Mouse (Mus musculus) heart, postnatal 14 days (tissue): ENCODE data around the gene Matn3. TPM values are rescaled to one million over a fixed set of nuclear protein-coding genes. Genes with fewer than 3 reads are reported as not detected.

Source experiments
- DNase-seq, 2 experiments: peaks; one replicate each; pipeline ENCODE4 v3.0.0; 2021 to 2022
- intact Hi-C: fragments of 180-260 bp; cut with DNase I; formaldehyde crosslinking; loops from one replicate; pipeline ENCODE4 v1.15.1; 2025
- long read RNA-seq, 2 experiments: library from polyadenylated mRNA; stranded (forward); transcript quantifications; one replicate each; pipeline ENCODE4 v2.0.0; 2021
- total RNA-seq, 2 experiments: library from RNA; stranded (reverse); gene quantifications; 2 replicates each; pipeline ENCODE4 v1.2.3; 2021

Matn3 gene
- not detected for total RNA-seq
- long read RNA-seq, experiment 1, partial matches to known transcripts, result 0 of 1 reads
- long read RNA-seq, experiment 1, other reads (novel, unspliced or antisense), result 0 of 1 reads
- long read RNA-seq, experiment 2, result 0 reads

DNA sequence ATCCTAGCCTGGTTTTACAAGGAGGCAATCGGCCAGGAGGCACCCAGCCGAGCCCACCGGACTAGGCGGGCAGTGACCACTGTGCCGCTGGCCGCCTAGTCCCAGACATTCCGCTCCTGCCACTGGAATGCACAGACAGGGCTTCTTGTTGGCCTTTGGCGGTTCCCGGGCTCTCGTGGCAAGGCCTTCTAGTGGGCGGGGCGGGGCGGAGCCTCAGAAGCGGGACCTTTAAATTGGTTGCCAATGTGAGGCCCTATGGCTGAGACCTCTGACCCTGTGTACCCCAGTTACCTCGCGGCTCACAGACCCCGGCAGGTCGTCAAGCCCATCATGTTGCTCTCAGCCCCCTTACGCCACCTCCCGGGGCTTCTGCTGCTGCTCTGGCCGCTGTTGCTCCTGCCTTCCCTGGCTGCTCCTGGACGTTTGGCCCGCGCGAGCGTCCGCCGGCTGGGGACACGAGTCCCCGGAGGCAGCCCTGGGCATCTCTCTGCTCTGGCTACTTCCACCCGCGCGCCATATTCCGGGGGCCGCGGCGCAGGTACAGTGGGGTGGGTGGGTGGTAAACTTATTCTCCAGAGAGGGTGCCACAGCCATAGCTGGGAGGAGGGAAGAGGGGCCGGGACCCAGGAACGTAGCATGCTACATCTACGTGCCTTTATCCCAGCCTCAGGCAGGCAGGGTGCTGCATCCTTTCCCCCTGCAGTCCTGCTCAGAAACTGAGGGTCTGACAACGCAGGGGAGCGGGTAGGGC lies at the start of gene Matn3:
TSS of gene Matn3 (plus strand) at position 216 of the 751 bp plus-strand sequence.
- intact Hi-C loops, result loop anchor here (2.0 kb wide), 1 partner anchor 59 kb away; no protein-coding TSS in a partner anchor
- peak; percentile 75 to 80 for DNase-seq

GRCm38 (mm10) chr12:8898879-8899785 lies 48.6 kb upstream of the Matn3 start:
- intact Hi-C loops, result no loop called here

GRCm38 (mm10) chr12:8900107-8900698 lies 47.5 kb upstream of the Matn3 start:
- DNase-seq, result no peak
- intact Hi-C loops, result no loop called here

More at GRCm38 (mm10) chr12:8898879-8899785, 48.6 kb upstream of the Matn3 start:
- no peak for DNase-seq

DNA sequence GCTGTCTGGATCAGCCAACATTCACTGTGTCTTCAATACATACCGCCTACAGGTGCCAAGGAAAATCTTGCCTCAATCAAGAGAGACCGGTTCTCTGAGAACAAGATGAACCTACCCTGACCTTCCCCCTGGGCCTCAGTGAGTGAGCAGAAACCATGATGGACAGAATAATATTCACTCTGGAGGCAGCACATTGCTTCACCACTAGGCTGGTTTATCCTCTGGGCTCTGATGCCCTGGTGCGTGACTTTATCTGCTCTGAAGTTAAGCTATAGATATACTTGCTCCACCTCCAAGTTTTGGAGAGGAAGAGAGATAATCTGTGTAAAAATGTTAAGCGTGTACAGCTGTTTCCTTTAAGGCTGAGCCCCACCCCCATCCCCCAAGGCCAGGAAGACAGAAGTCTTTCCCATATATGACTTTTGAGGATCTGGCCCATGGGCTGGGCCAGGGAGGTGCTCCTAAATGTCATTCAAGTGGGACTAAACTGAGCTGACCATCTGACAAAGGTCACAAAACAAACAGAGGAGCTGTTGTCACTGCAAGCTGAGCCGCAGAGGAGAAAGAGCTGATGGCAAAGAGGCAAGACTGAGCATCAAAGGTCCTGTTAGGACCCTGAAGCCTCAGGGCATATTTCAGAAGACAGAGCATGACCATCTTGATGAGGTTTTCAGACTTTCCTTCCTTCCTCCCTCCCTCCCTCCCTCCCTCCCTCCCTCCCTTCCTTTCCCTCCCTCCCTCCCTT lies 46.6 kb upstream of the Matn3 start:
- no peak for DNase-seq
- intact Hi-C loops, result no loop called here

DNA sequence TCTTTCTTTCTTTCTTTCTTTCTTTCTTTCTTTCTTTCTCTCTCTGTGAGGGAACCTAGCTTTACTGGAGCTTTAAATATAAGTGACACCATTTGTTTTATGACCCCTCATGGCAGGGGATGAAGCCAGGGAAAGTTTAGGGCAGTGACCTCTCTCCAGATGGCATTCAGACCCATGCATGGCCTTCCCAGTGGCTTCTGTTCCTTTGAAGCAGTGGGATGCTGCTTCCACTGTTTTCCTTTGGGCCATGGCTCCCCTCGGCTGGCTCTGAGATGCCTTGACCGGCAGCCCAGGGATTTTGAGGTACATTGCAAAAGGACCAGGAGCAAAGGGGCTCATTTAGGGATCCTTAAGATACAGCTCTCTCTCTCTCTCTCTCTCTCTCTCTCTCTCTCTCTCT lies 45.8 kb upstream of the Matn3 start:
- intact Hi-C loops, result no loop called here

DNA sequence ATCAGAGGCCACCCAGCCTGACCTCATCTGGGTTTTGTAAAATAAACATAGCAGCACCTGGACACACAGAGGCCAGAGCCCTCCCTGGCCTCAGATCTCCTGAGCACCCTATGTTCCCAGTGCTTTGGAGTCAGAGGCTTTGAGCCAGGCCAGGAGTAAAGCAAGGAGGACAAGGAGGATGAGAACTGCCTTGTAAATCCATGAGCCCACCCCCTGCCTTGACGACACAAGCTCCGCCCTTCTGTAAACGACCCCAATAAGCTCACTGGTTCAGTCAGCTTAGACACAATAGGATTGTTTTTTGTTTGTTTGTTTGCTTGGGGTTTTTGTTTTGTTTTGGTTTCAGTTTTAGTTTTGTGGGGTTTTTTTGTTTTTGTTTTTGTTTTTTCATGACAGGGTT lies 45.2 kb upstream of the Matn3 start:
- intact Hi-C loops, result no loop called here
- no peak for DNase-seq

More for the DNA sequence above, 45.8 kb upstream of the Matn3 start:
- no peak for DNase-seq

- intact Hi-C loops, result no loop called here
- DNase-seq, result peak; percentile 48 to 63
Measured at GRCm38 (mm10) chr12:8912860-8913685, 34.7 kb upstream of the Matn3 start.

- intact Hi-C loops, result no loop called here
Measured at GRCm38 (mm10) chr12:8913701-8914340, 33.9 kb upstream of the Matn3 start.

GRCm38 (mm10) chr12:8916378-8916777 lies 31.4 kb upstream of the Matn3 start:
- intact Hi-C loops, result no loop called here
- DNase-seq, result peak; percentile 63 to 74

More at GRCm38 (mm10) chr12:8913701-8914340, 33.9 kb upstream of the Matn3 start:
- no peak for DNase-seq

GRCm38 (mm10) chr12:8919231-8919630 lies 28.5 kb upstream of the Matn3 start:
- intact Hi-C loops, result no loop called here
- no peak for DNase-seq

GRCm38 (mm10) chr12:8920996-8921393 lies 26.7 kb upstream of the Matn3 start:
- no peak for DNase-seq
- intact Hi-C loops, result loop anchor here (5.0 kb wide), 1 partner anchor 34 kb away; no protein-coding TSS in a partner anchor

DNA sequence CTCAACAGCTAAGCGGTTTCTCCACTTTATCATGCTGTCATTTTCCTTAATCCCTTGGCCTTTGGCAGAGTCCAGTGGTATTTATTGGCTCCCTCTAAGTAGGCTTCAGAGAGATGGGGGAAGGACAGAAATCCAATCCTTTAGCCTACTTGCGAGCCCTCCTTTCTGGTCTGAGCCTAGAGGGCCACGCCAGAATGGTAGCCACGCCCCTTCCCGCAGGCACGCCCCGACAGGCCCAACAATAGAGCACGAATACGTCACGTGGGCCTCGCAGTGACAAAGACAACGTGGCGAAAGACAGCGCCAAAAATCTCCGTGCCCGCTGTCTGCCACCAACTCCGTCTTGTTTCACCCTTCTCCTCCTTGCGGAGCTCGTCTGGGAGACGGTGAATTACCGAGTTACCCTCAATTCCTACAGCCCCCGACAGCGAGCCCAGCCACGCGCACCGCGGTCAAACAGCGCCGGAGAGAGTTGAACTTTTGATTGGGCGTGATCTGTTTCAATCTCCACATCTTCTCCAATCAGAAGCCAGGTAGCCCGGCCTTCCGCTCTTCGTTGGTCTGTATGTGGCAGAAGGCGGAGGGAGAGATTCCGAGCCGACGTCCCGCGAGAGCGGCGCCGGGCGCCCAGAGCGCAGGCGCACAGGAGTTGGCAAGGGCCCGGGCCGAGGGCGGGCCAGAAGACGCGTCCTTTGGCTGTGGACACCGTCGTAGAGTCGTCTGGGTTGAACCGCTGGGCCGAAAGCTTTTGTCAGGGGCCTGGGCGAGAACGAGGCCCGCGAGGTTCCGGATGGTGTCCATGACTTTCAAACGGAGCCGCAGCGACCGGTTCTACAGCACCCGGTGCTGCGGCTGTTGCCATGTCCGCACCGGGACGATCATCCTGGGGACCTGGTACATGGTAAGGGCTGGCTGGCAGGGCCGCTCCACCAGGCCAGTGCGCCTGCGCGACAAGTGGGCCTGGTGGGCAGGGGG lies 26.0 kb upstream of the Matn3 start, which contains the start of gene Laptm4a:
TSS of gene Laptm4a (plus strand) at position 271 of the 975 bp plus-strand sequence.
- intact Hi-C loops, result loop anchor here (5.0 kb wide), 1 partner anchor 34 kb away; no protein-coding TSS in a partner anchor
- peak; percentile 99 to 100 for DNase-seq

DNA sequence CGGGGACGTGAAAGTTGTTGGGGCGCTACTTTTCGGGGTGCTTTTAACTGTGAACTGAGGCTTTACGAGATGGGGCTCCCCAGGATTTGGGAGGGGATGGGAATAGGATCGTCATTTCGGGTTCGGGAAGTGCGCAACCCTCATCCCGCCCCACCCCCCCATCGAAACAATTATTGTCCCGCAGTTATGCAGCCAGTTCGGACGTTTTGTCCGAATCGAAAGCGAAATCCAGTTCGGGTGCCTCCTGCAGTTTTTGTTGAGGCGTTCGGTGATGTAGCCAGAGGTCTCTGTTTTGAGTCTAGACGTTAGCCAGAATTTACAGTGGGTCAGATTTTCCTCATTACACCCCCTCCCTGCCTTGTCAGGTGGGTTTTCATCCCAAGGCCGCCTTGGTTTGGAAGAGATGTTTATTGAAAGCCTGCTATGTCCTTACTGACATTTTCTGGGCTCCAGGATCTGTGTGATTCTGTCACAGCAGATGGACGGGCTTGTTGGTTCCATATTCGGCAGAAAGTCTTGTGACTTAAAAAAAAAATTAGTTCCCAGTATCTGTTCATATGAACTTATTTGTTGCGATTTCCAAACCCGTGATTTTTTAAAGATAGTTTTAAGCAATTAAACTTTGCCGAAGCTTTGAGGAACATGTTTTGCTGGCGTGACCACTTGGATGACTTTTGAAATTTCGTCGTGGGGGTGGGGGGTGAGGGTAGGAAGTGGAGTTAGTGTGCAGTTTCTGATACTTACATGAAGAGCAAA lies 25.2 kb upstream of the Matn3 start:
- intact Hi-C loops, result loop anchor here (5.0 kb wide), 1 partner anchor 35 kb away; no protein-coding TSS in a partner anchor
- no peak for DNase-seq

- intact Hi-C loops, result loop anchor here (5.0 kb wide), 1 partner anchor 36 kb away; no protein-coding TSS in a partner anchor
- DNase-seq, result peak; percentile 16 to 23
Measured at GRCm38 (mm10) chr12:8923125-8923410, 24.7 kb upstream of the Matn3 start.

DNA sequence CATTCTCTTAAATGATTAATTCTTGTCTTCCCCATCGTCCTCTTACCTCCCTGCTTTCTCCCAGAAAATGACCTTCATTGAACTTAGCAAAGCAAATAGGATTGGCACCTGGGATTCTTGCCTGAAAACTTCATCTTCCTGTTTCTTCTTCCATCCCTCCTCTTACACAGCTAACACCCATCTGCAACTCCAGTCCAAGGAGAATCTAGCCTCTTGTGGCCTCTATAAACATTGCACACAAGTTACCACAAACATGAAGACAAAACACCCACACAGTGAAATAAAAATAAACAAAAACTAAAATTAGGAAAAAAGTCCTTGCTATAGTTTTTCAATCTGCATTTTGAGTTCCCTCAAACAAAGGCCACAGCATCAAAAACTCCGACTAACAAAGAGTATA lies 24.1 kb upstream of the Matn3 start:
- DNase-seq, result no peak
- intact Hi-C loops, result loop anchor here (5.0 kb wide), 1 partner anchor 36 kb away; no protein-coding TSS in a partner anchor

GRCm38 (mm10) chr12:8927652-8928051 lies 20.1 kb upstream of the Matn3 start:
- DNase-seq, result no peak
- intact Hi-C loops, result no loop called here
